Comparison of ENCODE assay signal across 8 mouse cellular contexts in the genomic region with DNA sequence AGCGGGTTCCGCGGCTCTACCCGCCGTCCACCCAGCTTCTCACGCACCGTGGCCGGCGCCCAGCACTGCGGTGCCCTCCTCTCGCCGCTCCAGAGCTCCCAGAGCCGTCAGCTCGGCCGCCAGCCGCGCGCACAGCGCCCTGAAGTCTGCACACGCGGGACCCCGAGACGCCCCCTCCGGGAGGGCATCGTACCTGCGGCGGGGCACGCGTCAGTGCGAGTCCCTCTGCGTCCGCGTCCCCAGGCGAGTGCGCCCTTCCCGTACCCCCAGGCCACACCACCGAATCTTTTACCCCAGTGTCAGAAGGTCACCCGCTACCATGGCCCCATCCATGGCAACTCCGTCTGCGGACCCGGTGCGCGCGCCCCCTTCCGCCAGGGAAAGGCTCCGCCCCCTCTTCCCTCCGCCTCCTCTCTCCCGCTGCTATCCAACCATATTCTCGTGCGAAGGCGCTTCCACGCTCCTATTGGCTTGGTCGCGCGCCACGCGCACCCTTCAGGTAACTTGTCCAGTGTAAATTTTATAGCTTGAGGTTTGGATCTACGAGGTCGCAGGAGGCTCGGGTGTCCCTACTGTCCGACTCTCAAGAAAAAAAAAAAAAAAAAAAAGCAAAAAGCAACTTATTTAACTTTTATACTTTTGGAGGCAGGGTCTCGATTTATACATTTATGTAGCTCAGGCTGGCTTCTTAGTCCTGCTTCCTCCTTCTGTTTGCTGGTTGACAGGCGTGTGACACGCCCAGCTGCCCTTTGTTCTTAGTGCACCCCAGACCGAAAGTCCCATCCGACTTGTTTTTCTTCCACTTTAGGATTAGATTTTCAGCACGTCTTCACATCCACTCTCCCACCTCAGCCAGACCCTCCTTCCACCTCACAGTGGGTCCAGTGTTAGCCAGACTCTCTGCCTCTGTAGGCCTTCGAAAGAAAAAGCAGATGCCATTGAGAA. TPM values are rescaled to one million over a fixed set of nuclear protein-coding genes. Genes with fewer than 3 reads are reported as not detected.
DNase-seq lines count a peak whose midpoint lies in the region; ATAC-seq and TF ChIP-seq lines count a peak whose summit lies in the region.

Fam98c (minus strand) TSS at position 397 of the 945 bp plus-strand sequence.

- no peak for TF ChIP-seq EP300 in lung, postnatal 0 days (IDR thresholded peaks at IDR 0.05)

- H3K4me3 ChIP-seq in hindbrain, embryonic 10.5 days, result peak within 1 kb of the TSS; percentile 71
- H3K4me3 ChIP-seq in lung, postnatal 0 days (ENCODE audit: low read depth, low read length), result peak within 1 kb of the TSS; percentile 83

- H3K36me3 ChIP-seq in hindbrain, embryonic 10.5 days, result peaks cover 16% of the 10 kb centered on the region; the same call in 1 of the 2 replicates
- no peaks in the 10 kb centered on the region for H3K36me3 ChIP-seq in lung, postnatal 0 days (ENCODE audit: insufficient read depth, low read length)

- peak; percentile 90 for ATAC-seq in lung, postnatal 0 days

- DNase-seq in Muller cell, postnatal 12 days (ENCODE audit: inconsistent ontology term), result peak; percentile 90
- DNase-seq in cerebellum, adult 9-11 months, result peak; percentile 91
- DNase-seq in frontal cortex, adult 2 months (ENCODE audit: extremely low spot score in 1 of 2, low spot score in 1 of 2), result peak; percentile 77 to 89
- peak; percentile 85 for DNase-seq in hindbrain, embryonic 10.5 days (ENCODE audit: low spot score)
- peak; percentile 87 for DNase-seq in layer of hippocampus, adult 9-11 months
- peak; percentile 94 for DNase-seq in lung, postnatal 0 days (ENCODE audit: low spot score)
- peak; percentile 73 for DNase-seq in ovary, postnatal 14 days (ENCODE audit: low spot score)
- DNase-seq in thymus, postnatal 14 days, result peak; percentile 90

- peaks cover 7% of the 10 kb centered on the region; the same call in 1 of the 2 replicates for H3K9me3 ChIP-seq in hindbrain, embryonic 10.5 days
- H3K9me3 ChIP-seq in lung, postnatal 0 days (ENCODE audit: low read length), result no peaks in the 10 kb centered on the region

- peak; percentile 58 for TF ChIP-seq CTCF in lung, postnatal 0 days (IDR thresholded peaks at IDR 0.05)

- peaks cover 33% of the 10 kb centered on the region for H3K4me1 ChIP-seq in hindbrain, embryonic 10.5 days (replicated peaks)
- H3K4me1 ChIP-seq in lung, postnatal 0 days (ENCODE audit: insufficient read depth, low read depth, low read length), result no peaks in the 10 kb centered on the region

- H3K4me2 ChIP-seq in lung, postnatal 0 days (replicated peaks; ENCODE audit: low read depth, low read length), result peak within 1 kb of the TSS; percentile 99

- 3% methylated on average over 68 of the region's 68 CpGs for WGBS in hindbrain, embryonic 10.5 days
- WGBS in lung, postnatal 0 days, result 6% methylated on average over 55 of the region's 68 CpGs

- H3K9ac ChIP-seq in lung, postnatal 0 days (replicated peaks; ENCODE audit: low read depth), result peak within 1 kb of the TSS; percentile 75

- H3K27me3 ChIP-seq in hindbrain, embryonic 10.5 days (ENCODE audit: insufficient read depth, poor library complexity, severe bottlenecking), result peaks cover 30% of the 10 kb centered on the region
- H3K27me3 ChIP-seq in lung, postnatal 0 days (replicated peaks; ENCODE audit: insufficient read depth, low read length), result no peaks in the 10 kb centered on the region

- peak within 1 kb of the TSS; percentile 88 for H3K27ac ChIP-seq in hindbrain, embryonic 10.5 days
- H3K27ac ChIP-seq in lung, postnatal 0 days (ENCODE audit: low read length), result peak within 1 kb of the TSS; percentile 93

RNA-seq across cellular contexts. Expression of gene Fam98c, which starts in this region (rescaled TPM):
- 56.8 and 65.5 TPM in 2 replicates for polyA plus RNA-seq in frontal cortex, adult 2 months (2012; rRNA removed)
- 17.6 and 18.4 TPM in 2 replicates for polyA plus RNA-seq in hindbrain, embryonic 10.5 days (2016; fragmentation: Nextera tagmentation; extraction: Ambion mirVana)
- 35.7 and 40.2 TPM in 2 replicates for polyA plus RNA-seq in lung, postnatal 0 days (2015; fragmentation: Nextera tagmentation; extraction: Ambion mirVana)

Comparison
In these comparisons a context has a peak if more than half of its experiments do, and no peak if none do; other contexts are left out.
1. Peak in every context shown above with its lines: DNase-seq, ATAC-seq, H3K4me3 ChIP-seq and H3K27ac ChIP-seq.